Mouse (Mus musculus): ENCODE data around the gene Mtf1.

Gene Mtf1

GRCm38 (mm10) chr4:124801552-124802308 lies at the start of gene Mtf1:
Mtf1 (plus strand) TSS chr4:124802104.
- DNase-seq, result peak; percentile 97 to 98

- DNase-seq, result no peak
Measured at GRCm38 (mm10) chr4:124752281-124753199, 49.4 kb upstream of the Mtf1 start.

GRCm38 (mm10) chr4:124755526-124755925 lies 46.4 kb upstream of the Mtf1 start:
- DNase-seq, result no peak

- DNase-seq, result no peak
Measured at GRCm38 (mm10) chr4:124759305-124759811, 42.5 kb upstream of the Mtf1 start.

- no peak for DNase-seq
Measured at GRCm38 (mm10) chr4:124761201-124761600, 40.7 kb upstream of the Mtf1 start.

GRCm38 (mm10) chr4:124762858-124763452 lies 38.9 kb upstream of the Mtf1 start:
- no peak for DNase-seq

GRCm38 (mm10) chr4:124765802-124766565 lies 35.9 kb upstream of the Mtf1 start:
- peak; percentile 32 to 37 for DNase-seq

GRCm38 (mm10) chr4:124766566-124766940 lies 35.4 kb upstream of the Mtf1 start:
- no peak for DNase-seq

DNA sequence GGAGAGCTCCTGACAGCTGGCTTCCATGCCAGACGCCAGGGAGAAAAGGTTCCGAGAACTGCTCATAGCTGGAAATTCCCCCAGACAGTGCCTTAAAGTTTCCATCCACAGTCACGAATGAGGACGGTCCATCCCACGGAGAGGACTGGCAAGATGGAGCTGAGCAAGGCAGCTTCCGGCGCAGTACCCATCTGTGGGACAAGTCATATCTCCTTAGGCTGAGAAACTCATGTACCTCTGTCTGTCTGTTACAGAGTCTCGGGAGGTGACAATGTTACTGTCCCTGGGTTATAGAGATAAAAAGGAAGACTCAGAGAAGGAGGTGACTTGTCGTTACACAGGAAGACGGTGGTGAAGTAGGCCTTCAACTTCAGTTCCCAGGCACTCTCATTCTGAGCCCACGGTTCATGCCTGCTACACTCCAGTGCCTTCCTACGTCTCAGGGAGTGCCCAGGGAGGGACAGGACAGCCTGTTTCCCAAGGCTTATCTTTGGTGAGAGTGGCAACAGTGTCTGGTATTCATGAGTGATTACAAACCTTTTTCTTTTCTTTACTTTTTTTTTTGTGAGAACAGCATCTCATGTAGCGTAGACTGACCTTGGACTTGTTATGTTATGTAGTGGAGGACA lies 32.8 kb upstream of the Mtf1 start:
- DNase-seq, result no peak

DNA sequence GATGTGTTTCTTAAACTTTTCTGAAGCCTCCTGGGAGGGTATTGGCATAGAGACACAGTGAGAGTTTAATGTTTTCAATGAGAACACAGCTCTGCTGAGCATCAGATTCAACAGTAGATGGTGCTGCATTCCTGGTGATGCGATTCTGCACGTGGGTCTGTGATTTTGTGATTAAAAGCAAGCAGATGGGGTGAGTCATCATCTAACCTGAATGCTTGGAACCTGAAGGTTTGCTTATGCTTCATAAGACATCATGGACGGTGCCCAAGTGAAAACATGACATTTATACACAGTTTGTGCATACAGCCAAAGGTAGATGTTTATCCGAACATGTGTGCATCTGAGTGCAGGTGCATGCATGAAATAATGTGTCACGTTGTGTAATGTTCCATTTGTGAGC lies 31.3 kb upstream of the Mtf1 start:
- DNase-seq, result peak in 1 of 2 experiments; percentile 33

- no peak for DNase-seq
Measured at GRCm38 (mm10) chr4:124772125-124772524, 29.8 kb upstream of the Mtf1 start.

GRCm38 (mm10) chr4:124773449-124773848 lies 28.5 kb upstream of the Mtf1 start:
- DNase-seq, result no peak

GRCm38 (mm10) chr4:124773995-124774394 lies 27.9 kb upstream of the Mtf1 start:
- DNase-seq, result no peak

DNA sequence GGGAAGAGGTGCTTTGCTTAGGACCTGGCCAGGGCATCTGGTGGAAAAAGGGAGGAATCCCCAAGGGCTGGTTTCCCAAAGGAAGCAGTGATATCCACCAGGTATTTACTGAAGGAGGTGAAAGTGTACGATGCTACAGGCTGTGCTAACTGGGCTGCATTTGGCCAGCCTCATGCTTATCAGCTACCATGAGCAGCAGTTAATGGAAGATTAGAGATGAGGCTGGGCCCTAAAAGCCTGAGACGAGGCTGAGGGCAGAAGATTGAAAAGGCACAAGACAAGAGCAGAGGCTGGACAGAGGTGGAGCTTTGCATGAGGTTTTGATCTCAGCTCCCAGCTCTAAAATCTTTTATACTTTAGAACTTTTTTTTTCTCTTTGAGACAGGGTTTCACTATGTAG lies 27.5 kb upstream of the Mtf1 start:
- no peak for DNase-seq

DNA sequence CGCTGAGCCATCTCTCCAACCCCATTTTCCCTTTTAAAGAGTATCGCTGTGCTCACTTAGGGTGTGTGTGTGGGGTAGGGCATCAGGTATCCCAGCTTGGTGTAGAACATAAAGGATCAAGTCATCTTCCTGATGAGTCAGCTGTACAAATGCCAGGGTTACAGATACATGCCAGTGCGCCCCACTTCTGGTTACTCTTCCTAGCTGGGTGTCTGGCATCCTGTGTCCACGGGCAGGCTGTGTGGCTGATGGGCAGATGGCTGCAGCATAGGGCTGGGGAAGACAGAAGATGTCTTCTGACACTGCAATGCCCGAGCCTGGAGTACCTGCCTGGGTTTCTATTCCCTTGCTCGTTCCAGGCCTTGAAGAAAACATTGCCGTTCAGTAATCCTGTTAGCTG lies 20.5 kb upstream of the Mtf1 start:
- DNase-seq, result no peak

DNA sequence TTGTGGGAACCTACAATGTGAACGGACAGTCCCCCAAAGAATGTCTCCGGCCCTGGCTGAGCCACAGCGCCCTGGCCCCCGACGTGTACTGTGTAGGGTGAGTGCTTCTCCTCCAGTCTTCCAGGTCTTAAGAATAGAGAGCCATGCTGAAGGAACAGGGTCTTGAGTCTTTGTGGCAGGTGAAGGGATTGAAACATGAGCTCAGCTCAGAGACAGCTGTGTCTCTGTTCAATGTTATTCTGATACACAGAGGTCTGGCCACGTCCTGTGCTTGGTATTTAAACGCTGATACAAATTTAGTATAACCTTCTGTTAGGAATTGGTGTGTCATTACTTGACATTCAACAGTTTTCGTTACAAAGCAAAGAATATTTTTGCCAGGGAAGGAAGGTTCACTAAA lies 19.5 kb upstream of the Mtf1 start:
- DNase-seq, result no peak

GRCm38 (mm10) chr4:124783937-124784336 lies 18.0 kb upstream of the Mtf1 start:
- DNase-seq, result no peak

DNA sequence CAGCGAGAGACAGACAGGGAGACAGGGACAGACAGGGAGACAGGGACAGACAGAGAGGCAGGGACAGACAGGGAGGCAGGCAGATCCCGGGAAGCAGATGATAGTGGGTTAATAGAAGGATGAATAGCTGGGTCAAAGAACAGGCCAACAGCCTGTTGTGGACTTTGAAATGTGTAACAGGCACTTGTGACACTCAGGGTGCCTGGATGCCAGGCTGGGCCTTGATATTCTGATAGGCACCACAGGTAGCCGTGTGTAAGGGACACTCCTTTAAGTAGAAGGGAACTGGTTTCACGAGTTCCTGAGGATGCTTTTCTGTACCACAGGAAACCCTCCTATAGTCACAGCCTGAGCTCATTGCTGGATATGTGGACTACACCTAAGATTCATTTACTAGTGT lies 11.9 kb upstream of the Mtf1 start:
- no peak for DNase-seq

DNA sequence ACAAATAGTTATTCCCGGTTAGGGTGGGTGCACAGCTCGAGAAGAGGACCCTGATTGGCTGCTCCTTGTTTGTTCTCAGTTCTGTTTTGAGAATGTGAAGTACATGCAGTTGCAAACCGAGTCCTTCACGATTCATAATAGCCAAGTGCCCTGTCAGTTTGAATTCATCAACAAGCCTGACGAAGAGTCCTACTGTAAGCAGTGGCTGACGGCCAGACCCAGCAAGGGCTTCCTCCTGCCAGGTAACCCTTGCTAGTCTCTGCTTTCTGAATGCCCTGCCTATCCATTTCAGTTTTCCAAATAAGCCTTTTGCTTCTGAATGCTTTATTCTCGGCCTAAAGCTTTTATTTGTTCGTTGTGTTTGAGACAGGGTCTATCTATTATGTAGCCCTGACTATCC lies 9.8 kb upstream of the Mtf1 start:
- peak; percentile 69 to 72 for DNase-seq

GRCm38 (mm10) chr4:124796141-124796540 lies 5.8 kb upstream of the Mtf1 start:
- DNase-seq, result no peak

- DNase-seq, result no peak
Measured at GRCm38 (mm10) chr4:124796913-124797312, 5.0 kb upstream of the Mtf1 start.
